Mouse (Mus musculus): ENCODE measurements at regions not wholly inside any gene's neighbourhood (a gene's known extent, or its start where the extent isn't known, plus 50 kb on each side); places are given as distances from the start of the nearest gene placed in this dataset.

DNA sequence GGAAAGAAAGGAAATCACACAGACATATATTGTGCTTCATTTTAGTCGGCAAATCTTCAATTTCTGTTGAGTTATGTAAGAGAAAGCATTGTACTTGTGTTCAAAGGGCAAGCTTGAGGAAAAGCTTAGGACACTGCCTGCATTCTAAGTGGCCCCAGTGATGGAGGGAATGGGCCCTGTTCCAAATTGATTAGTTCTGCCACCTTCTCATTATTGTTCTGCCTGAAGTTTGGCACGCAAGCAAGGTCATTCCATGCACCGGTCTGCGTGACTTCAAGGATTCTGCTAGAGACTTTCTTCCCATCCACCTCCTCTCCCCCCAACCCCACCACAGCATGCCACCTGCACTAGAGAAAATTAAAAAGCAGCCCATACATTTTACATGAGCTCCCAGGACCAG is 466.2 kb downstream of the Brinp1 start:
- H3K79me2 ChIP-seq (ENCODE audit: control insufficient read depth, insufficient read depth), result no peaks in the 10 kb centered on the region
- H3K4me2 ChIP-seq (ENCODE audit: low read depth), result no peak overlapping the region
- no peak overlapping the region for H3ac ChIP-seq (ENCODE audit: control insufficient read depth, insufficient read length)
- no peak for TF ChIP-seq POLR2AphosphoS2 (IDR thresholded peaks at IDR 0.05; ENCODE audit: insufficient read length, low read depth)
- no peak for TF ChIP-seq REST (IDR thresholded peaks at IDR 0.05; ENCODE audit: insufficient read depth, insufficient read length)
- no peak for TF ChIP-seq USF1 (IDR thresholded peaks at IDR 0.05; ENCODE audit: low read depth)
- no peak for TF ChIP-seq MYOD1 (IDR thresholded peaks at IDR 0.05; ENCODE audit: control insufficient read depth in 1 of 3, insufficient read length in 2 of 3, low read depth in 2 of 3)
- TF ChIP-seq E2F4 (IDR thresholded peaks at IDR 0.05; ENCODE audit: insufficient read depth), result no peak
- no peak for TF ChIP-seq CEBPB (IDR thresholded peaks at IDR 0.05; ENCODE audit: insufficient read depth, poor library complexity, severe bottlenecking)
- no peak for TF ChIP-seq POLR2A (IDR thresholded peaks at IDR 0.05; ENCODE audit: insufficient read length, low read depth)
- TF ChIP-seq TCF3 (IDR thresholded peaks at IDR 0.05; ENCODE audit: insufficient read length, low read depth), result no peak
- no peak for TF ChIP-seq TCF12 (IDR thresholded peaks at IDR 0.05; ENCODE audit: insufficient read depth, poor library complexity, severe bottlenecking)
- TF ChIP-seq MYOG (IDR thresholded peaks at IDR 0.05; ENCODE audit: control insufficient read depth in 1 of 3, insufficient read depth in 1 of 3, insufficient read length in 2 of 3, low read depth in 2 of 3), result no peak
- no peak for TF ChIP-seq SRF (IDR thresholded peaks at IDR 0.05; ENCODE audit: control insufficient read depth, insufficient read length, low read depth)
- no peak for TF ChIP-seq MAX (IDR thresholded peaks at IDR 0.05; ENCODE audit: low read depth)
- H3K36me3 ChIP-seq (ENCODE audit: control insufficient read depth, insufficient read depth), result no peaks in the 10 kb centered on the region
- H3K4me3 ChIP-seq, result no peak overlapping the region
- no peaks in the 10 kb centered on the region for H3K27me3 ChIP-seq (ENCODE audit: control insufficient read depth, insufficient read depth, insufficient read length)

DNA sequence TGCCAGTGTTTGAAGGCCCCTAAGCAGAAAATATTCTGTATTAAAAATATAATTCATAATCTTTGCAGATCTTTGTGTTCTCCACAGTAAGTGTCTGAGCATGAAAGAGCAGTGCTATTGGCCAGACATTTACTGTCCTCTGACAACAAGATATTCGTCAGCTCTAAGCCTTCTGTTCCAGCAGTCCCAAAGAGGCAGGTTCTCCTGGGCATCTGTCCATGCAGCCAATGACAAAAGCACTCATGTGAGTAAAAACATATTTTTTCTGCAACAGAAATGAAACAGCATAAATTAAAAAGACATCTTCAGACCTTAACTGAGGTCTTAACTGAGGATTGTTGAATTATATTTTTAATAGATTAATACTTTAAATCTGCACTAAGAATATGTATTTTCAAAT is 467.3 kb downstream of the Brinp1 start:
- TF ChIP-seq MYOG (IDR thresholded peaks at IDR 0.05; ENCODE audit: control insufficient read depth in 1 of 3, insufficient read depth in 1 of 3, insufficient read length in 2 of 3, low read depth in 2 of 3) (no peak), REST (IDR thresholded peaks at IDR 0.05; ENCODE audit: insufficient read depth, insufficient read length) (no peak), TCF3 (IDR thresholded peaks at IDR 0.05; ENCODE audit: insufficient read length, low read depth) (no peak), USF1 (IDR thresholded peaks at IDR 0.05; ENCODE audit: low read depth) (no peak), SRF (IDR thresholded peaks at IDR 0.05; ENCODE audit: control insufficient read depth, insufficient read length, low read depth) (no peak), CEBPB (IDR thresholded peaks at IDR 0.05; ENCODE audit: insufficient read depth, poor library complexity, severe bottlenecking) (no peak), MYOD1 (IDR thresholded peaks at IDR 0.05; ENCODE audit: control insufficient read depth in 1 of 3, insufficient read length in 2 of 3, low read depth in 2 of 3) (no peak)
- H3K27me3 ChIP-seq (ENCODE audit: control insufficient read depth, insufficient read depth, insufficient read length), result no peaks in the 10 kb centered on the region

DNA sequence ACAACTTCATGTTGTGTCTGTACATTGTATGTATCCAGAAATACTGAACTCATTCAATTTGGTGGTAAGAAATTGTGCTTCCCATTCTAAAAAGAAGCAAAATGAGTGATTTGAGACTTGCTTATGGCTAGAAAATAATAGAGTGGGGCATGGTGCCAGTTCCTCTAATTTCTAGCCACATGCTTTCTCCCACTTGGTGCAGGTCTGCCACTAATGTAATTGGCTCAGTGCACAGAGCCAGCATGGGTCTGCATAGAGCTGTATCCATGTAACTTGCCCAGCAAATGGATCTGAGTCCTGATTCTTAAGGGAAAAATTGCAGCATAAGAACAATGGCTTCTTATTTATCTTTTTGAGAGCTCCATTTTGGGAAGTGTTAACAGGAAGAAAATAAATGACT is 492.4 kb downstream of the Brinp1 start:
- H3K4me2 ChIP-seq (ENCODE audit: low read depth), result no peak overlapping the region
- no peaks in the 10 kb centered on the region for H3K79me2 ChIP-seq (ENCODE audit: control insufficient read depth, insufficient read depth)
- no peak overlapping the region for H3ac ChIP-seq (ENCODE audit: control insufficient read depth, insufficient read length)
- no peak overlapping the region for H3K4me3 ChIP-seq
- H3K36me3 ChIP-seq (ENCODE audit: control insufficient read depth, insufficient read depth), result no peaks in the 10 kb centered on the region
- no peaks in the 10 kb centered on the region for H3K27me3 ChIP-seq (ENCODE audit: control insufficient read depth, insufficient read depth, insufficient read length)
- no peak for TF ChIP-seq TCF12 (IDR thresholded peaks at IDR 0.05; ENCODE audit: insufficient read depth, poor library complexity, severe bottlenecking)
- TF ChIP-seq USF1 (IDR thresholded peaks at IDR 0.05; ENCODE audit: low read depth), result no peak
- no peak for TF ChIP-seq E2F4 (IDR thresholded peaks at IDR 0.05; ENCODE audit: insufficient read depth)
- TF ChIP-seq REST (IDR thresholded peaks at IDR 0.05; ENCODE audit: insufficient read depth, insufficient read length), result no peak
- TF ChIP-seq CEBPB (IDR thresholded peaks at IDR 0.05; ENCODE audit: insufficient read depth, poor library complexity, severe bottlenecking), result no peak
- TF ChIP-seq MYOD1 (IDR thresholded peaks at IDR 0.05; ENCODE audit: control insufficient read depth in 1 of 3, insufficient read length in 2 of 3, low read depth in 2 of 3), result no peak
- TF ChIP-seq POLR2A (IDR thresholded peaks at IDR 0.05; ENCODE audit: insufficient read length, low read depth), result no peak
- TF ChIP-seq MYOG (IDR thresholded peaks at IDR 0.05; ENCODE audit: control insufficient read depth in 1 of 3, insufficient read depth in 1 of 3, insufficient read length in 2 of 3, low read depth in 2 of 3), result no peak
- TF ChIP-seq MAX (IDR thresholded peaks at IDR 0.05; ENCODE audit: low read depth), result no peak
- no peak for TF ChIP-seq TCF3 (IDR thresholded peaks at IDR 0.05; ENCODE audit: insufficient read length, low read depth)
- no peak for TF ChIP-seq SRF (IDR thresholded peaks at IDR 0.05; ENCODE audit: control insufficient read depth, insufficient read length, low read depth)
- TF ChIP-seq POLR2AphosphoS2 (IDR thresholded peaks at IDR 0.05; ENCODE audit: insufficient read length, low read depth), result no peak

More for the DNA sequence above, 467.3 kb downstream of the Brinp1 start:
- Histone ChIP-seq H3ac (ENCODE audit: control insufficient read depth, insufficient read length) (no peak overlapping the region), H3K4me3 (no peak overlapping the region), H3K79me2 (ENCODE audit: control insufficient read depth, insufficient read depth) (no peaks in the 10 kb centered on the region), H3K4me2 (ENCODE audit: low read depth) (no peak overlapping the region), H3K36me3 (ENCODE audit: control insufficient read depth, insufficient read depth) (no peaks in the 10 kb centered on the region)

GRCm38 (mm10) chr4:68416046-68416445 is 538.2 kb downstream of the Brinp1 start:
- Histone ChIP-seq H3K36me3 (ENCODE audit: control insufficient read depth, insufficient read depth) (no peaks in the 10 kb centered on the region), H3K4me3 (no peak overlapping the region), H3K4me2 (ENCODE audit: low read depth) (no peak overlapping the region), H3K27me3 (ENCODE audit: control insufficient read depth, insufficient read depth, insufficient read length) (no peaks in the 10 kb centered on the region), H3ac (ENCODE audit: control insufficient read depth, insufficient read length) (no peak overlapping the region), H3K79me2 (ENCODE audit: control insufficient read depth, insufficient read depth) (no peaks in the 10 kb centered on the region)
- TF ChIP-seq E2F4 (IDR thresholded peaks at IDR 0.05; ENCODE audit: insufficient read depth) (no peak), POLR2A (IDR thresholded peaks at IDR 0.05; ENCODE audit: insufficient read length, low read depth) (no peak), TCF3 (IDR thresholded peaks at IDR 0.05; ENCODE audit: insufficient read length, low read depth) (no peak), SRF (IDR thresholded peaks at IDR 0.05; ENCODE audit: control insufficient read depth, insufficient read length, low read depth) (no peak), TCF12 (IDR thresholded peaks at IDR 0.05; ENCODE audit: insufficient read depth, poor library complexity, severe bottlenecking) (no peak), POLR2AphosphoS2 (IDR thresholded peaks at IDR 0.05; ENCODE audit: insufficient read length, low read depth) (no peak), REST (IDR thresholded peaks at IDR 0.05; ENCODE audit: insufficient read depth, insufficient read length) (no peak), USF1 (IDR thresholded peaks at IDR 0.05; ENCODE audit: low read depth) (no peak), MAX (IDR thresholded peaks at IDR 0.05; ENCODE audit: low read depth) (no peak), MYOG (IDR thresholded peaks at IDR 0.05; ENCODE audit: control insufficient read depth in 1 of 3, insufficient read depth in 1 of 3, insufficient read length in 2 of 3, low read depth in 2 of 3) (no peak), CEBPB (IDR thresholded peaks at IDR 0.05; ENCODE audit: insufficient read depth, poor library complexity, severe bottlenecking) (no peak), MYOD1 (IDR thresholded peaks at IDR 0.05; ENCODE audit: control insufficient read depth in 1 of 3, insufficient read length in 2 of 3, low read depth in 2 of 3) (no peak)
